Mouse (Mus musculus) lung, postnatal 10 days (tissue): ENCODE data around the gene Entpd1.

Source experiments
- DNase-seq: peaks from one replicate; pipeline ENCODE4 v3.0.0; 2021

Entpd1 gene

DNA sequence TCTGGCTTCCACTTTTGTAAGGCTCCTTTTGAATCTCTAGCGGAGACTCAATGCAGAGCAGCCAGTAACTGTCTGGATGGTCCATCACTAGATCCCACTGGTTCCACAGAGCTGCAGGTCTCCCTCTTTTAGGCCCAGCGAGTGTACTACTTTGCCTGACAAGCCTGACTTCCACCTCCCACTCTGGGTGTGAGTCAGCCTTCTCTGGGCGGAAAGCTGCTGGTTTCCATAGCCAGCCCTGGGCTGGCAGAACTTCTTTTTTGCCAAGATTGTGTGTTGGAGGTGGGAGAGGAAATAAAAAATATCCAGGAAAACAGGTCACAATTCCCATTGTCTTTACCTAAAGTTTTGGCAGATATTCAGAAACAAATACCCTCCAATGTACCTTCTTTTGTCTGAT lies 17.9 kb downstream of the Entpd1 start:
- no peak for DNase-seq

DNA sequence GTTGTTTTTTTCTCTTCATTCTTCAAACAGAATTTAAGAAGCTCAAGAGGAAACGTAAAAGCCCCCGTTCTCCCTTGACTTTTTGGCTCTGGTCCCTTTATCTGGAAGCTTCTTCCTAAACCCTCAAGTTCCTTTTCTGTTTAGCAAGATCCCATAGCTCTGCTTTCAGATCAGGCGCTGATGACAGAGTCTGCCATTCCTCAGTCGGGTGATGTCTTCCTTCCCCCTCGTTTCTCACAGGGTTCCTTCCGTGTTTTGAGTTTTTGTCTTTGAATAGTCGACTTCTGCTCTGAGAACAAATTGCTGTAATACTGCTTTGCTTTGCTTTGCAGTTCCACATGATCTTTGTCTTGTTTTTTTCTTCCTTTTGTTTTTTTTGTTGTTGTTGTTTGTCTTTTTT lies 18.4 kb downstream of the Entpd1 start:
- DNase-seq = no peak

- DNase-seq = no peak
Measured at GRCm38 (mm10) chr19:40632193-40632592, 20.0 kb downstream of the Entpd1 start.

- no peak for DNase-seq
Measured at GRCm38 (mm10) chr19:40632668-40633067, 20.5 kb downstream of the Entpd1 start.

- no peak for DNase-seq
Measured at GRCm38 (mm10) chr19:40633144-40633543, 21.0 kb downstream of the Entpd1 start.

GRCm38 (mm10) chr19:40637091-40637490 lies 24.9 kb downstream of the Entpd1 start:
- peak; percentile 75 for DNase-seq

DNA sequence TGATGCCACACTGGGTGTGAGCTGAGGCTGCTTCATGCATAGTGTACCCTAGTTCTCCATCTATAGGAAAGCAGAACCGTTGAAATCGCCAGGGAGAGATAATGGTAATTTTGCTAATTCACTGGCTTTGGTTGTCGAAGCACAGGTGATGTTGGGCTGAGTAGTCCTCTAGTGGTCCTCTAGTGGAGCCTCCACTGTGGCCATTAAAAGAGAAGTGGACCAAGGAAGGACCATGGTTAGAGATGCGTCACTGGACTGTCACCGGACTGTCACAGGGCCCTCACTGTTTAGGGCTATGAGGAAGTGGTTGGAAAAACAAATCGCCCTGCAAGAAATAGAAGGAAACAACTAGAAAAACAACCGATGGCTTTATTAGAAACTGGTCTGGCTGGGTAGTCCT lies 25.4 kb downstream of the Entpd1 start:
- DNase-seq = no peak

- DNase-seq = no peak
Measured at GRCm38 (mm10) chr19:40638582-40638981, 26.4 kb downstream of the Entpd1 start.

- DNase-seq = no peak
Measured at GRCm38 (mm10) chr19:40639729-40640304, 27.7 kb downstream of the Entpd1 start.

DNA sequence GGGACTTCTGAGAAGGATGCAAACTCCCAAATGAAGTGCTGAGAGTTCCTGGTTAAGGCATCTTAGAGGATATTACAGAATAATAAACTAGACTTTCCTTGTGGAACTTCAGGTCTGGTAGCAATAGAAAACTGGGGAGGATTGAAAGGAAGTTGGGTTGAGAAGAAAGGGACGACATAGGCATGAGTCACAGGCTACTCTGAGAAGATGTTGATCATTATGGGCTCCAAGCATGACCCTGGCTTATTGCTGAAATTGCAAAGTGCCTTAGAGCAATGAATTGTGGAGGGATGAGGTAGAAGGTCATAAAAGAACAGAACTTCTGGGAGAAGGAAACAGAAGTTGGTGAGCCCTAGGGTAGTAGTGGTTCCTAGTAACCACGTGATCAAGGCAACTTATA lies 28.6 kb downstream of the Entpd1 start:
- DNase-seq = no peak

DNA sequence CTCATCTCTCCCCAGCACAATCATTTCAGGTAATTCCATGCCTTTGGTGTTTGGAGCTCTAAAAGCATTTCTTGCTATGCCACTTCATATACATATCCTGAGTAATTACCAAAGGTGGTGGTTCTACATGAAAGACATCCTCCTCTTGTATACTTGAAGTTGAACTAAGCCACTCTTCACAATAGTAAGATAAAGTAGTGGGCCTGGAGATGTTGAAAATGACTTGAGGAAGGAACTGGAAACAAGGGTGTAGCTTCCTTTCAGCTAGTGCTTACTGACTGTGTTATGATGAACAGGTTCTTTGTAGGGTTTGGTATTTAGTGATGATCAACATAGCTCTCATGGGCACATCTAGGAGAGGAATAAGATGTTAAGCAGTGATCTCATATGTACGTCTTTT lies 31.7 kb downstream of the Entpd1 start:
- DNase-seq = no peak

- DNase-seq = no peak
Measured at GRCm38 (mm10) chr19:40646379-40646778, 34.2 kb downstream of the Entpd1 start.

- DNase-seq = peak; percentile 29
Measured at GRCm38 (mm10) chr19:40647319-40648158, 35.4 kb downstream of the Entpd1 start.

DNA sequence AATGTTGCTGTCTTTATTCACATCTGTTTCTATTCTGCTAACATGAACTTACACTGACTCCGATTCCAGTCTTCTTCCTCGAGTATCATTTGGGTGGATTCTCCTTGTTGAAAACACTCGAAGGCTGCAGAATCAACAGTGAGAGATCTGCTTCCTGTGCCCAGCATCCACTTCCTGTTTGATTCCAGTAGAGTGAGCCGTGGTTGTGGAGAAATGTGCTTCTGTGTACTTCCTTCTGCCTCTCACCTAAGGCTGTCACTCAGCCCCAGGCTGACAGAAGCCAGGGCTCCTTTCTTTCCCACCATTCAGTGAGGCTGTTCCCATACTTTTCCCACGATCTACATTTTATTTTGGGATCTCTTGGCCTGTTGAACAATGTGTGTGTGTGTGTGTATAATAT lies 37.9 kb downstream of the Entpd1 start:
- DNase-seq = peak; percentile 44

GRCm38 (mm10) chr19:40656207-40656606 lies 44.0 kb downstream of the Entpd1 start:
- DNase-seq = no peak

- peak; percentile 29 for DNase-seq
Measured at GRCm38 (mm10) chr19:40658281-40658680, 46.1 kb downstream of the Entpd1 start.

DNA sequence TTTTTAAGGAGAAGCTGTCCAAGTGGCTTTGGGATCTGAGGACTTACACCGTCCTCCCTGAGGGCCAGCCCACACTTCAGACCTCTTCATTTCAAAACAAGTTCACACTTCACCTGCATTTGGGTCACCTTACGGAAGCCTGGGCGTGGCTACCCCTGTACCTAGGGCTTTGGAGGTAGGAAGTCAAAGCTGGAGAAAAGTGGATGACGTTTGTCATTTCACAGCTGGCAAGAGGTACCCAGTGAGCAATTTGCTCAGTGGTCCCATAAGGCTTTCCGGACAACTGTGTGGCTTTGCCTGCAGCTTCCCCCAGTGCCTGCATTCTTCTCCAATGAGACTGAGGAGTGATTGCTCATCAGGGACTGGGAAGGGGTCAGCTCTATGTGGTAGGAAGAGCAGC lies 46.8 kb downstream of the Entpd1 start:
- peak; percentile 71 for DNase-seq

DNA sequence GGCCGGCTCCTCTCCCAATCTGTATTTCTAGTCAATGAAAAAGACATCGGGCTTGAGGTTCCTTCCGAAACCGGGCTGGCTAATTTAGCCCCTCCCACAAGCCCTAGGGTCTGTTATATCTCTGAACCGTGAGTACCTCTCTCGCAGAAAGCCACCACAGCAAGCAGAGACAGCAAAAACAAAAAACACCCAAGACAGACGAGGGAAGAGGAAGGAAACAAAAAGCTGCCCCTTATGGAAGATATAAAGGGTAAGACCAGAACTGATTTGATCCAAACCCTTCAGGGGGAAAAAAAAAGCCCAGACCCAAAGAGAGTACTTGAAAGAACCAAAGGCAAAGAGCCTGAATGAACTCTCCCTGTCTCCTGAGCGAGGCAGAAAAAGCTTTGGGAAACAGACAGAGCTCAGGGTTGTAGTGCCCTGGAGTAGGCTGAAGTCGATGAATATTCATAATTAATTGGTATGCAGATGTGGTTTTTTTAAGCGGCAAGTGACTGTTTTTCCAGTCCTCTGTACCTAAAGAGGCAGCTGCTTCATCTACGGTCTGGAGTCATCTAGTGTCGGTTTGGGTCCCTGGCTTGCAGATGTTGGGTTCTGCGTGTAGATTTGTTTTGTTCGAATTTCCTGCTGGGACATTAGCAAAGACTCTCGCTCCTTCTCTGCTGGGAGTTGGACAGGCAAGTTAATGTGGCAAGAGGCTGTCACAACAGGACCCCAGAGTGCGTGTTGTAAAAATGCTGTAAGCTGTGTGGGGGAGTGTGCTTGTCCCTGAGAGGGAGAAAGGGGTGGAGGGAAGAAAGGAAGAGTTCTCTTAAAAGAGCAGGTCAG lies 47.7 kb downstream of the Entpd1 start:
- peak; percentile 66 for DNase-seq

DNA sequence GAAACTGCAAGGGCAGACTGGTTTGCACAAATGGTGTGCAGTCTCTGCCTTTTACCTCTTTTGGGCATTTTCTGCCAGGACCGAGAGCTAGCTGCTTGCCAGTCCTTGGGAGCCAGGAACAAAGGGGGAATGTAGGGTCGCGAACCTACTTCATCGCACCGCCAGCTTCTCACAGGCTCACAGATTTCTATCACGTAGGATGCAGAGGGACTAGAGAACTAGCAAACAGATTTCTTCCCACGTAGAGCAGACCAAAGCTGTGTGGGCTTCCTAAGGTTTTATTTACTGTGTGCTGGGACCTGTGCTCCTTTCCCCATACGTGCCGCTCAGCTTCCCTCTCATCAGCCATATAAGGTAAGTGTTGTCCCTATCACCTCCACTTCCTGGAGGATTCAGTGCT lies 48.3 kb downstream of the Entpd1 start:
- DNase-seq = no peak

DNA sequence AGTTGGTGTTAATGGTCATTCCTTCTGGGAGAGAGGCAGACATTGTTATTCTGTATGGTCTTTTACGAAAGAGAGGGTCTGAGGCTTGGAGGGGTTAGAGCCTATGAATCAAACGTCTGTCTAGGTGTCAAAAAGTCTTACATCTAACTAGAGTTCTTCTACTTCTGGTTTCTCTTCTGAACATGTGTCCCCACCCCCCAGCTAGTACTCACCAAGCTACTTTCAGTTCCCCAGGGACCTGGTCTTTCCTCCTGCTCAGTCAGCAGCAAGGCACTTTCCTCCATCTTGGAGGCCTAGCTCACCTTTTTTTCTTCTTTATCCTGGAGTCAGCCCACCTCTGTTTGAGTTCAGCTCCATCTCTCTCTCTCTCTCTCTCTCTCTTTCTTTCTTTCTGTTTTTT lies 48.9 kb downstream of the Entpd1 start:
- peak; percentile 51 for DNase-seq

GRCm38 (mm10) chr19:40661874-40662273 lies 49.7 kb downstream of the Entpd1 start:
- no peak for DNase-seq

DNA sequence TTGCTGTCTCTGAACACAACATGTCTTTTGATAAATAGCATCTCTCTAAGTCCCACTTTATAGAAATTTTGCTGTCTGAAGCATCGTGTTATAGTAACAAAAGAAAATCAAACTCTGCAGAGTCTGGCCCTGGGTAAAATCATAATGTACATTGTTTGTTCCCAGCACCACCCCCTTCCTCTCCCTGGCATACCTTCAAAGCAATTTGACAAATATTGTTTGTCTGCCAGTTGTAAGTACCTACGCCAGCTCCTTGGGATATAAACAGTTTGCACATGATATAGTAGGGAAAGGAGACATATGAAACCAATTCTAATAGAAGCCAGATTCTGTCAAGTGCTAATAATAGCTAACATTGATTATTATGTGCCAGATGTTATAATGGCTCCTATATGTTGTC lies 50.6 kb downstream of the Entpd1 start:
- peak; percentile 49 for DNase-seq

DNA sequence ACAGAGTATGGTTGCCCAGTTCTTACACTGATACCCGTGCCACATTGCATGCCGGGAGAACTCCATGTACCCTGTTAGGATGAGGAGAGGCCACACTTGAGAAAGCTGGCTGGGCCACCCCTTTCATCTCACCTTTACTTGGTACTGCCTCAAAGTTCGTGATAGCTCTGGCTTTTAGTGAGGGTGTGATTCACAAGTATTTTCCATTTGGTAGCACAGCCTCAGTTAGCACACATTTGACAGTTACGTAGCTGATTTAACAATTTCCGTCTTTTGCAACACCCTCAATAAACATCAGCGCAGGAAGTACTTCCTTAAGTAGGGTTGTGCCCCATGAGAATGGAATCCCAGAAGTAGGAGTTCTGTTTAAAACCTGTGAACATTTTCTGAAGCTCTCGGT lies 53.6 kb downstream of the Entpd1 start:
- peak; percentile 20 for DNase-seq

- no peak for DNase-seq
Measured at GRCm38 (mm10) chr19:40667111-40667510, 54.9 kb downstream of the Entpd1 start.
